Mouse (Mus musculus) kidney, adult 2 months (tissue): ENCODE measurements around the gene Fuz. TPM values are rescaled to one million over a fixed set of nuclear protein-coding genes. Genes with fewer than 3 reads are reported as not detected.
"Not testable (repeated sequence)": the region's sequence is repeated elsewhere in the genome, so short reads cannot be mapped to it uniquely, and the experiment has no call there.

Experiments used
- DNase-seq: peaks from one replicate; pipeline ENCODE4 v3.0.0; 2021
- H3K27ac ChIP-seq: fragments of 200-500 bp; 2 replicates; pipeline ENCODE4 v1.5.1; 2012; ENCODE audit warnings: low read depth, low read length, control low read depth, inconsistent platforms; ENCODE audit not compliant: insufficient read depth
- H3K27me3 ChIP-seq: fragments of 200-500 bp; replicated peaks from 2 replicates; pipeline ENCODE4 v1.6.1; 2012; ENCODE audit warnings: mild to moderate bottlenecking, moderate library complexity, low read length, inconsistent platforms; ENCODE audit not compliant: control insufficient read depth, insufficient read depth
- H3K36me3 ChIP-seq: fragments of 200-500 bp; 2 replicates; pipeline ENCODE4 v1.6.1; 2012; ENCODE audit warnings: mild to moderate bottlenecking, moderate library complexity, low read length, inconsistent platforms; ENCODE audit not compliant: control insufficient read depth, insufficient read depth
- H3K4me1 ChIP-seq: fragments of 200-500 bp; 2 replicates; pipeline ENCODE4 v1.6.1; 2011; ENCODE audit warnings: low read length; ENCODE audit not compliant: control insufficient read depth, insufficient read depth
- H3K4me3 ChIP-seq: fragments of 200-500 bp; 2 replicates; pipeline ENCODE4 v1.5.1; 2011; ENCODE audit warnings: mild to moderate bottlenecking, low read depth, low read length, control low read depth; ENCODE audit not compliant: insufficient read depth
- CTCF ChIP-seq: fragments of 200-500 bp; conservative IDR thresholded peaks from 2 replicates; pipeline ENCODE4 v1.5.1; 2011; ENCODE audit warnings: low read depth, mild to moderate bottlenecking, control low read depth, low read length, moderate library complexity, mixed read lengths; ENCODE audit not compliant: insufficient read depth, insufficient read length
- POLR2A ChIP-seq: fragments of 200-500 bp; IDR thresholded peaks from one replicate; pipeline ENCODE4 v1.6.1; 2011; ENCODE audit warnings: low read depth, low read length, control low read depth
- WGBS: fragments of 180-500 bp; shearing (Covaris S2); methylation state at CpG from one replicate; pipeline ENCODE4 v1.1.7; 2018; 5-methylcytosine and 5-hydroxymethylcytosine counted together
- polyA plus RNA-seq: library from polyadenylated mRNA; depleted of rRNA; stranded (reverse); fragments of >200 nt; gene quantifications from 2 replicates; pipeline ENCODE4 v1.2.3, GENCODE M21; 2012

Gene Fuz
- polyA plus RNA-seq, 1 experiment = 59.2 TPM

- 35% methylated on average over 9 of the region's 9 CpGs for WGBS
- Histone ChIP-seq H3K4me3 (peak overlapping the region; percentile 90; the same call in 1 of the 2 replicates), H3K27me3 (no peaks in the 10 kb centered on the region), H3K36me3 (no peaks in the 10 kb centered on the region), H3K27ac (peak overlapping the region; percentile 42), H3K4me1 (peaks cover 21% of the 10 kb centered on the region)
- TF ChIP-seq POLR2A (no peak), CTCF (no peak)
- DNase-seq = no peak
Observed at GRCm38 (mm10) chr7:44867802-44868201, 28.1 kb upstream of the Fuz start.

DNA sequence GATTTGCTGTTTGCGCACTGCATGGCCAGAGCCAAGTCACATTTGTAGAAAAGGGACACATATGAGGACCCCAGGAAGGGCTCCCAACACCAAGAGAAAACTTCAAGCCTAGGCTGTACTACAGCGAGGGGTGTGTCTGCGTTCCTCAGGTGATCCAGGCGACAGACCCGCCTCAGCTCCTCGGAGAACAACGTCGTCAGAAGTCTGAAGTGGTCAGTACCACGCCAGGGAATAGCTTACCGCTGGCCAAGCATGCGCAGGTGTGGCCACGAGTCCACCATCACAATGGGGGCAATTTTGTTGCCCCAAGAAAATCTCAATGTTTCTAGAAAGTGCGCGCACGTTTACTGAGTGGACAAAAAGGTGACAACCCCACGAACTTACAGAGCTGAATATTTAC lies 27.4 kb upstream of the Fuz start:
- no peaks in the 10 kb centered on the region for H3K27me3 ChIP-seq
- H3K27ac ChIP-seq = peak overlapping the region; percentile 42
- WGBS = 5% methylated on average over 16 of the region's 16 CpGs
- no peak for TF ChIP-seq POLR2A
- no peak for TF ChIP-seq CTCF
- H3K4me1 ChIP-seq = peaks cover 21% of the 10 kb centered on the region
- no peaks in the 10 kb centered on the region for H3K36me3 ChIP-seq
- DNase-seq = peak; percentile 58
- H3K4me3 ChIP-seq = peak overlapping the region; percentile 90

DNA sequence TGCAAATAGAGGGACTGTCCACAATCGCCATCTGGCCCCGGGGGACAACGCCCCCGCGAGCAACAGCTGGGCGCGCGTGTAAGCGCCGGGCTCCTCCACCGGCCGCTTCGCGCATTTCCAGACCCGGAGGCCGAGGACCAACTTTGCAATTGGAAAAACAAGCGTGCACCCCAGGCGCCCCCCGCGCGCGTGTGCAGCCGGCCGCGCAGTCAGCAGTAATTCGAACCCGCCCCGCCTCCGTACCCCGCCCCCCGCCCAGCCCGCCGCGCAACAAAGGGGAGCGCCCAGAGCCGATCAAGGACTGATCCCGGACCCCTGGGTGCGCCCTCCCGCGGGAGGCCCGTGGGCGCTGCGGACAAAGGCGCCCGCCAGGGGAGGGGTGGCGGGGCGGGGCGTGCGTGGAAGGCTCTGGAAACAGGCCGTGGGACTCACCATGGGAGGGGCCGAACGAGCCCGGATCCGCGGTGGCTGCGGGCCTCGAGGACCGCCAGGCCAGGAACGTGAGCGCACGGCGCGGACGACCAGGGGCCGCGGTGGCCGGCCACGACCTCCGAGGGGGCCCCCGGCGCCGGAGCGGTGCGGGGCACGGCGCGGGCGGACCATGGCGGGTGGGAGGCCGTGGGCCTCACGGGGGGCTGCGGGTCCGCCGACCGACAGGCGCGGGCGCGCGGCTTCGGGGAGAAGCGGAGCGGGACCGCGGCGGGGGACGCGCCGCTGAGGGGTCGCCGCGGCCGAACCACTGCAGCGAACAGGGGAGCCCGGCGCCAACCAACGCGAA lies 26.8 kb upstream of the Fuz start:
- peak; percentile 78 for DNase-seq
- H3K4me1 ChIP-seq = peaks cover 21% of the 10 kb centered on the region

GRCm38 (mm10) chr7:44869697-44870528 lies 26.0 kb upstream of the Fuz start, which contains the start of gene Ptov1:
Ptov1 (minus strand) TSS chr7:44869788.
- Histone ChIP-seq H3K4me3 (peak within 1 kb of the TSS; percentile 90), H3K4me1 (peaks cover 21% of the 10 kb centered on the region), H3K36me3 (no peaks in the 10 kb centered on the region), H3K27ac (peak within 1 kb of the TSS; percentile 98), H3K27me3 (no peaks in the 10 kb centered on the region)
- 3% methylated on average over 29 of the region's 29 CpGs for WGBS
- TF ChIP-seq CTCF (0 out of 2 replicates have a peak, but pooled peaks have one; percentile 4), POLR2A (peak; percentile 68)
- peak; percentile 97 for DNase-seq

More for the DNA sequence above, 26.8 kb upstream of the Fuz start:
- Histone ChIP-seq H3K27ac (peak overlapping the region; percentile 98), H3K4me3 (peak overlapping the region; percentile 90), H3K36me3 (no peaks in the 10 kb centered on the region), H3K27me3 (no peaks in the 10 kb centered on the region)
- TF ChIP-seq CTCF (no peak), POLR2A (no peak)
- under 1% methylated on average over 103 of the region's 108 CpGs for WGBS

DNA sequence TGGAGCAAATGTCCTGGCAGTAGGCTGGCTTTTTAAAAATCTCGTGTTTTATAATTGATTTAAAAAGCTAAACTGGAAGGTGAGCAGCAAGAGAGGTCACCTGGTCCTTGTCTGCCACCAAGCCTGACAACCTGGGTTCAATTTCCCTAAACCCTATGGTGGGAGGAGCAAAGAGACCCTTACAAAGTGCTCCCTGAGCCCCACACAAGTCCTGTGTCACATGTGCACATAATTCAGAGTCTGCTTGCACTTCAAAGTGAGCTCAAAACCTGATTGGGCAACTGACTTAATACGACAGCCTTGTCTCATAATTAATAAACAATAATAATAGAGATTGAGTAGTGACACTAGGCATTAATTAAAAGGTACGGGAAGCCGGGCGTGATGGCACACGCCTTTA lies 25.3 kb upstream of the Fuz start:
- TF ChIP-seq POLR2A = no peak
- TF ChIP-seq CTCF = no peak
- 81% methylated on average over 6 of the region's 6 CpGs for WGBS
- no peaks in the 10 kb centered on the region for H3K27me3 ChIP-seq
- H3K27ac ChIP-seq = no peak overlapping the region
- no peak for DNase-seq
- peaks cover 21% of the 10 kb centered on the region for H3K4me1 ChIP-seq
- H3K36me3 ChIP-seq = no peaks in the 10 kb centered on the region
- no peak overlapping the region for H3K4me3 ChIP-seq

- H3K4me3 ChIP-seq = no peak overlapping the region
- 83% methylated on average over 1 of the region's 1 CpGs for WGBS
- H3K4me1 ChIP-seq = peaks cover 18% of the 10 kb centered on the region
- H3K36me3 ChIP-seq = no peaks in the 10 kb centered on the region
- no peak for DNase-seq
- no peak overlapping the region for H3K27ac ChIP-seq
- no peaks in the 10 kb centered on the region for H3K27me3 ChIP-seq
- TF ChIP-seq CTCF (no peak), POLR2A (no peak)
Observed at GRCm38 (mm10) chr7:44871181-44871580, 24.7 kb upstream of the Fuz start.

DNA sequence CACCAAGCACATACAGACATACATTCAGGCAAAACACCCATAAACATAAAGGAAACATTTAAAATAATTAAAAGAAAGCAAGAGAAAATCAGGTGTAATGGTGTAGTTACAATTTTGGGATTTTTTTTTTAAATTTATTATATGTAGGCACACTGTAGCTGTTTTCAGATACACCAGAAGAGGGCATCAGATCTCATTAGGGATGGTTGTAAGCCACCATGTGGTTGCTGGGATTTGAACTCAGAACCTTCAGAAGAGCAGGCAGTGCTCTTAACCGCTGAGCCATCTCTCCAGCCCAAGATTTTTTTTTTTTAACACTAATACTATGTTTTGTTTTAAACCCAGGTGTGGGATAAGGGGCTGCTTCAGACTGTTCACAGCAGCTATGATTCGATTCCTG lies 24.1 kb upstream of the Fuz start:
- not testable (repeated sequence) for H3K36me3 ChIP-seq, H3K27ac ChIP-seq, H3K4me3 ChIP-seq, DNase-seq, H3K27me3 ChIP-seq
- H3K4me1 ChIP-seq = peaks cover 14% of the 10 kb centered on the region; the same call in 1 of the 2 replicates
- WGBS = 89% methylated on average over 2 of the region's 2 CpGs
